Mouse (Mus musculus) hindbrain, embryonic 11.5 days (tissue): ENCODE measurements around the gene Fer1l5. TPM values are rescaled to one million over a fixed set of nuclear protein-coding genes. Genes with fewer than 3 reads are reported as not detected.

Source experiments
- ATAC-seq: fragments of 200-750 bp; cut with Nextera tagmentation; 2 replicates; pipeline ENCODE4 v1.8.0; 2017; ENCODE audit warnings: mild to moderate bottlenecking, moderate TSS enrichment, moderate library complexity; ENCODE audit not compliant: low FRiP score
- DNase-seq: peaks from one replicate; pipeline ENCODE4 v3.0.0-alpha.2; 2015; ENCODE audit warnings: low spot score
- H3K27ac ChIP-seq: fragments of 300-500 bp; sonication (generic); 2 replicates; pipeline ENCODE4 v1.5.1; 2014; ENCODE audit warnings: mild to moderate bottlenecking, low read depth, low read length
- H3K27me3 ChIP-seq: fragments of 300-500 bp; sonication (generic); 2 replicates; pipeline ENCODE4 v1.6.1; 2014; ENCODE audit warnings: mild to moderate bottlenecking, low read length, moderate library complexity, mixed read lengths; ENCODE audit not compliant: control insufficient read depth, insufficient read depth
- H3K36me3 ChIP-seq: fragments of 300-500 bp; sonication (generic); 2 replicates; pipeline ENCODE4 v1.6.1; 2014; ENCODE audit warnings: mild to moderate bottlenecking, low read length, moderate library complexity, mixed read lengths; ENCODE audit not compliant: control insufficient read depth, insufficient read depth
- H3K4me1 ChIP-seq: fragments of 300-500 bp; sonication (generic); replicated peaks from 2 replicates; pipeline ENCODE4 v1.6.1; 2014; ENCODE audit warnings: low read length, mixed read lengths; ENCODE audit not compliant: control insufficient read depth, insufficient read depth
- H3K4me2 ChIP-seq: fragments of 300-500 bp; sonication (generic); replicated peaks from 2 replicates; pipeline ENCODE4 v1.6.1; 2014; ENCODE audit warnings: mild to moderate bottlenecking, low read depth, low read length
- H3K4me3 ChIP-seq: fragments of 300-500 bp; sonication (generic); 2 replicates; pipeline ENCODE4 v1.5.1; 2014; ENCODE audit warnings: low read depth, low read length
- H3K9ac ChIP-seq: fragments of 300-500 bp; sonication (generic); 2 replicates; pipeline ENCODE4 v1.6.1; 2014; ENCODE audit warnings: low read depth, low read length
- H3K9me3 ChIP-seq: fragments of 300-500 bp; sonication (generic); 2 replicates; pipeline ENCODE4 v1.6.1; 2016; ENCODE audit warnings: low read length; ENCODE audit not compliant: control insufficient read depth
- WGBS: fragments of 180-500 bp; shearing (Covaris S2); extraction: QIAGEN DNeasy Blood & Tissue Kit; methylation state at CpG from one replicate; pipeline ENCODE4 v1.1.7; 2014; 5-methylcytosine and 5-hydroxymethylcytosine counted together
- polyA plus RNA-seq: library from polyadenylated mRNA; unstranded; fragments of >200 nt; fragmentation: Nextera tagmentation; extraction: Ambion mirVana; gene quantifications from 2 replicates; pipeline ENCODE4 v1.2.1, GENCODE M21; 2014

The Fer1l5 gene
- polyA plus RNA-seq, 1 experiment from 2014 or later: 1.2 TPM

GRCm38 (mm10) chr1:36461829-36462228 is 89.7 kb downstream of the Fer1l5 start:
- no peak overlapping the region for H3K4me2 ChIP-seq
- ATAC-seq (no peak), DNase-seq (no peak)
- H3K9me3 ChIP-seq: no peaks in the 10 kb centered on the region
- no peaks in the 10 kb centered on the region for H3K36me3 ChIP-seq
- H3K27ac ChIP-seq: no peak overlapping the region
- no peaks in the 10 kb centered on the region for H3K27me3 ChIP-seq
- H3K4me3 ChIP-seq: no peak overlapping the region
- H3K4me1 ChIP-seq: no peaks in the 10 kb centered on the region
- 62% methylated on average over 2 of the region's 2 CpGs for WGBS
- no peak overlapping the region for H3K9ac ChIP-seq

GRCm38 (mm10) chr1:36465641-36466160 is 93.6 kb downstream of the Fer1l5 start:
- no peak overlapping the region for H3K27ac ChIP-seq
- 81% methylated on average over 4 of the region's 4 CpGs for WGBS
- no peak overlapping the region for H3K9ac ChIP-seq
- no peaks in the 10 kb centered on the region for H3K9me3 ChIP-seq
- no peak for ATAC-seq
- no peaks in the 10 kb centered on the region for H3K4me1 ChIP-seq
- no peaks in the 10 kb centered on the region for H3K27me3 ChIP-seq
- H3K36me3 ChIP-seq: no peaks in the 10 kb centered on the region
- no peak overlapping the region for H3K4me2 ChIP-seq
- no peak overlapping the region for H3K4me3 ChIP-seq
- DNase-seq: no peak

GRCm38 (mm10) chr1:36467446-36467845 is 95.4 kb downstream of the Fer1l5 start:
- Histone ChIP-seq H3K27me3 (no peaks in the 10 kb centered on the region), H3K36me3 (no peaks in the 10 kb centered on the region), H3K9ac (no peak overlapping the region), H3K9me3 (no peaks in the 10 kb centered on the region), H3K4me1 (peaks cover 5% of the 10 kb centered on the region; the same call in 1 of the 2 replicates), H3K4me2 (no peak overlapping the region), H3K27ac (no peak overlapping the region), H3K4me3 (no peak overlapping the region)
- DNase-seq (no peak), ATAC-seq (no peak)
- WGBS: 58% methylated on average over 5 of the region's 5 CpGs

GRCm38 (mm10) chr1:36469811-36470444 is 97.8 kb downstream of the Fer1l5 start:
- Histone ChIP-seq H3K4me1 (peaks cover 6% of the 10 kb centered on the region; the same call in 1 of the 2 replicates), H3K9ac (no peak overlapping the region), H3K4me2 (no peak overlapping the region), H3K27me3 (no peaks in the 10 kb centered on the region), H3K36me3 (no peaks in the 10 kb centered on the region), H3K9me3 (no peaks in the 10 kb centered on the region), H3K4me3 (no peak overlapping the region), H3K27ac (no peak overlapping the region)
- WGBS: 36% methylated on average over 2 of the region's 2 CpGs
- ATAC-seq (no peak), DNase-seq (no peak)

GRCm38 (mm10) chr1:36471181-36472105 is 99.4 kb downstream of the Fer1l5 start, which contains the start of gene Cnnm4:
Cnnm4 (plus strand) TSS chr1:36471620.
- Histone ChIP-seq H3K27me3 (no peaks in the 10 kb centered on the region), H3K27ac (peak within 1 kb of the TSS; percentile 71), H3K4me1 (peaks cover 6% of the 10 kb centered on the region; the same call in 1 of the 2 replicates), H3K9ac (peak within 1 kb of the TSS; percentile 76), H3K9me3 (no peaks in the 10 kb centered on the region), H3K36me3 (no peaks in the 10 kb centered on the region), H3K4me2 (peak within 1 kb of the TSS; percentile 84), H3K4me3 (peak within 1 kb of the TSS; percentile 61)
- DNase-seq (peak; percentile 87), ATAC-seq (peak; percentile 91)
- whole genome bisulfite sequencing: 1% methylated on average over 68 of the region's 98 CpGs

Other genes starting within 250 kb of the Fer1l5 start
- 76.3 and 97.6 TPM in 2 replicates for gene Uggt1, start 127.6 kb upstream of the Fer1l5 start, polyA plus RNA-seq
- gene Neurl3, start 97.6 kb upstream of the Fer1l5 start, polyA plus RNA-seq: 0.32 and 1.3 TPM in 2 replicates
- gene Arid5a, start 64.6 kb upstream of the Fer1l5 start, polyA plus RNA-seq: 1.9 and 2.7 TPM in 2 replicates
- gene Kansl3, start 3.1 kb upstream of the Fer1l5 start, polyA plus RNA-seq: 30.5 and 31.0 TPM in 2 replicates
- 35.7 and 45.3 TPM in 2 replicates for gene Lman2l, start 73.0 kb downstream of the Fer1l5 start, polyA plus RNA-seq
- 9.5 and 10.4 TPM in 2 replicates for gene Cnnm4, start 99.3 kb downstream of the Fer1l5 start, polyA plus RNA-seq
- 3.9 and 7.9 TPM in 2 replicates for gene Cnnm3, start 139.6 kb downstream of the Fer1l5 start, polyA plus RNA-seq
- gene Ankrd23, start 164.6 kb downstream of the Fer1l5 start, polyA plus RNA-seq: 6.1 and 6.8 TPM in 2 replicates
- gene Gm42417, start 167.1 kb downstream of the Fer1l5 start, polyA plus RNA-seq: not detected in 2 replicates
- 12.8 and 13.1 TPM in 2 replicates for gene Ankrd39, start 175.2 kb downstream of the Fer1l5 start, polyA plus RNA-seq
- 4.3 and 5.9 TPM in 2 replicates for gene Sema4c, start 186.1 kb downstream of the Fer1l5 start, polyA plus RNA-seq